Mouse (Mus musculus): Measurements from ENCODE around the gene Etnk2. TPM values are rescaled to one million over a fixed set of nuclear protein-coding genes. Genes with fewer than 3 reads are reported as not detected.

The Etnk2 gene
- polyA plus RNA-seq, 1 experiment from 2014 or later = 5.6 TPM

DNA sequence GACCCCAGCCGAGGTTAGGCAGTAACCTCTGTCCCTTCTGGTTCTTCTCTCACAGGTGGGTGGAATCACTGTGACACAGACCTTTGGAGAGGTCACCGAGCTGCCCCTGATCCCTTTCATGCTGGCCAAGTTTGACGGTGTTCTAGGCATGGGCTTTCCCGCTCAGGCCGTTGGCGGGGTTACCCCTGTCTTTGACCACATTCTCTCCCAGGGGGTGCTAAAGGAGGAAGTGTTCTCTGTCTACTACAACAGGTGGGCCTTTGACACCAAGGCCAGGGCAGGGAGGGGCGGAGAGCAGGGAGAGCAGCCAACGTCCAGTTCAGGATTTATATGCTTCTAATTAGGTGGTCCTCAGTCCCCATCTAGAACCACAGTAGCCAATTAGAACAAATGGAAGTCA lies 7.0 kb upstream of the Etnk2 start:
- Histone ChIP-seq H3K9ac (replicated peaks; ENCODE audit: low read depth, low read length) (no peak overlapping the region), H3K4me1 (ENCODE audit: control insufficient read depth, insufficient read depth, low read length) (no peaks in the 10 kb centered on the region)
- WGBS = 48% methylated on average over 8 of the region's 8 CpGs

DNA sequence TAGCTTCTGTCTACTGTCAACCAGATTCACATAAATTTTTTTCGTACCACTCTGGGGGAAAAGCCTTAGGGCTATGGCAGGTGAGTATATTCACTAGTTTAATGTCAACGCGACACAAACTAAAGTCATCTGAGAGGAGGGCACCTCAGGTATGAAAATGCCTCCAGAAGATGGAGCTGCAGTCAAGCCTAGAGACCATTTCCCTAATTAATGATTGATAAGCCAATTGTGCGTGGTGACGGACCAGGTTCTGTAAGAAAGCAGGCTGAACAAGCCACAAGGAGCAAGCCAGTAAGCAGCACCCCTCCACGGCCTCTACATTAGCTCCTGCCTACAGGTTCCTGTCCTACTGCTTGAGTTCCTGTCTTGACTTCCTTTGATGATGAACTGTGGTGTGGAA lies 2.4 kb upstream of the Etnk2 start:
- Histone ChIP-seq H3K36me3 (ENCODE audit: control insufficient read depth, insufficient read depth, low read length) (no peaks in the 10 kb centered on the region), H3K27me3 (ENCODE audit: control insufficient read depth, insufficient read depth, low read length) (peaks cover 5% of the 10 kb centered on the region), H3K4me2 (replicated peaks; ENCODE audit: low read depth, low read length) (no peak overlapping the region), H3K4me1 (ENCODE audit: control insufficient read depth, insufficient read depth, low read length) (peaks cover 3% of the 10 kb centered on the region; the same call in 1 of the 2 replicates), H3K9me3 (ENCODE audit: control insufficient read depth, low read depth, low read length) (no peaks in the 10 kb centered on the region), H3K27ac (ENCODE audit: low read length) (no peak overlapping the region), H3K4me3 (ENCODE audit: low read depth, low read length) (no peak overlapping the region), H3K9ac (replicated peaks; ENCODE audit: low read depth, low read length) (no peak overlapping the region)
- ATAC-seq (ENCODE audit: insufficient number of reproducible peaks, insufficient read depth, low FRiP score, low read depth) = no peak
- 88% methylated on average over 6 of the region's 6 CpGs for WGBS

More for the DNA sequence above, 7.0 kb upstream of the Etnk2 start:
- 0 out of 2 replicates have a peak, but pooled peaks have one; percentile 10 for ATAC-seq (ENCODE audit: insufficient number of reproducible peaks, insufficient read depth, low FRiP score, low read depth)
- no peak overlapping the region for H3K27ac ChIP-seq (ENCODE audit: low read length)
- no peak overlapping the region for H3K4me2 ChIP-seq (replicated peaks; ENCODE audit: low read depth, low read length)
- no peak overlapping the region for H3K4me3 ChIP-seq (ENCODE audit: low read depth, low read length)
- no peaks in the 10 kb centered on the region for H3K9me3 ChIP-seq (ENCODE audit: control insufficient read depth, low read depth, low read length)
- no peaks in the 10 kb centered on the region for H3K36me3 ChIP-seq (ENCODE audit: control insufficient read depth, insufficient read depth, low read length)
- H3K27me3 ChIP-seq (ENCODE audit: control insufficient read depth, insufficient read depth, low read length) = no peaks in the 10 kb centered on the region

DNA sequence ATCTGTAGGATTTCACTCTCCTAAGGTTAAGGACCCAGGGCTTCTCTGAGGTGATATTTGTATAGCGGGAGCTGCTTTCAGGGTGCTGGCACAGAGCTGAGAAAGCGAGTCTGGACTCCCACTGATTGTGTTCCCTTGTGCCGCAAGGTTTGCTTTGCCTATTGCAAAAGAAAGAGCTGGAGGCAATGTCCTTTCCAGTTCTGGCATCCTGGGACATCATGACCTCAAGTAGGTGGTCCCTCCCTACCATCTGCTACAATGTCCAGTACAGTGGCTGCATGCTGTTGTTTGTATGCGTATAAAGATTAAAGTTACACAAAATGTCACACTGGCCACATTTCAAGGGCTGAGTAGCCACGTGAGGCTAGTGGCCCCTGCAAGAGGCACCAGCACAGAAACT lies 1.3 kb upstream of the Etnk2 start:
- H3K4me1 ChIP-seq (ENCODE audit: control insufficient read depth, insufficient read depth, low read length) = peaks cover 3% of the 10 kb centered on the region; the same call in 1 of the 2 replicates
- H3K27ac ChIP-seq (ENCODE audit: low read length) = no peak overlapping the region
- no peak for ATAC-seq (ENCODE audit: insufficient number of reproducible peaks, insufficient read depth, low FRiP score, low read depth)
- no peak overlapping the region for H3K4me3 ChIP-seq (ENCODE audit: low read depth, low read length)
- H3K9ac ChIP-seq (replicated peaks; ENCODE audit: low read depth, low read length) = no peak overlapping the region
- H3K4me2 ChIP-seq (replicated peaks; ENCODE audit: low read depth, low read length) = no peak overlapping the region
- H3K9me3 ChIP-seq (ENCODE audit: control insufficient read depth, low read depth, low read length) = no peaks in the 10 kb centered on the region
- WGBS = 83% methylated on average over 5 of the region's 5 CpGs
- peaks cover 5% of the 10 kb centered on the region for H3K27me3 ChIP-seq (ENCODE audit: control insufficient read depth, insufficient read depth, low read length)
- H3K36me3 ChIP-seq (ENCODE audit: control insufficient read depth, insufficient read depth, low read length) = no peaks in the 10 kb centered on the region

DNA sequence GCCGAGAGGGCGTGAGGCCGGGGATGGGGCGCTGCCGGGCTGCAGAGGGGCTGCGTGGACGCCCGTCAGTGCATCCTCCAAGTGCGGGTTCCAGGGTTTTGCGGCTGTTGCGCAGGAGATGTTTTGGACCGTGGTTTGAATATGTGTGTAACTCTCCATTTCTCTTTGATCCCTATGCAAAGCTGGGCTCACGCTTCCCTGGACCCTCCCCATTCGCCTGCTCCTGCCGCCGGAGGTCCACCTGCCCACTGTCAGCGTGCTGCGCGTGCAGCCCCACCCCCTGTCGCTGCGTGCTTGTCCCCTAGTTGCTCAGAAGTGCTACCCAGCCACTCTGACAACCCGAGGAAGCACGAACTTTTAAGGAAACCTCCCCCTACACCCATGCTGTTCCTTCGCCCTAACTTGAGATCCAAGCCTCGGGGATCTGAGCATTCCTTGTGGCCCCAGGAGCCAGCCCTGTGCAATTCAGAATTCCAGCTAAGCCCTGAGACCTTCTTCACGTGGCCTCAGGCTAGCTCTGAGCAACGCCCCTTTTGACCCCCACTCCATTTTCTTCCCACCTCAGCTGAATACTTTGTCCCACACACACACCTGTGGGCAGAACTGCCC lies 754 bp downstream of the Etnk2 start:
- Histone ChIP-seq H3K27me3 (ENCODE audit: control insufficient read depth, insufficient read depth, low read length) (peaks cover 5% of the 10 kb centered on the region), H3K27ac (ENCODE audit: low read length) (no peak overlapping the region), H3K9ac (replicated peaks; ENCODE audit: low read depth, low read length) (peak overlapping the region; percentile 46), H3K36me3 (ENCODE audit: control insufficient read depth, insufficient read depth, low read length) (no peaks in the 10 kb centered on the region), H3K4me1 (ENCODE audit: control insufficient read depth, insufficient read depth, low read length) (peaks cover 10% of the 10 kb centered on the region; the same call in 1 of the 2 replicates), H3K9me3 (ENCODE audit: control insufficient read depth, low read depth, low read length) (no peaks in the 10 kb centered on the region), H3K4me2 (replicated peaks; ENCODE audit: low read depth, low read length) (peak overlapping the region; percentile 99), H3K4me3 (ENCODE audit: low read depth, low read length) (peak overlapping the region; percentile 54)
- WGBS = 4% methylated on average over 27 of the region's 27 CpGs
- ATAC-seq (ENCODE audit: insufficient number of reproducible peaks, insufficient read depth, low FRiP score, low read depth) = no peak

DNA sequence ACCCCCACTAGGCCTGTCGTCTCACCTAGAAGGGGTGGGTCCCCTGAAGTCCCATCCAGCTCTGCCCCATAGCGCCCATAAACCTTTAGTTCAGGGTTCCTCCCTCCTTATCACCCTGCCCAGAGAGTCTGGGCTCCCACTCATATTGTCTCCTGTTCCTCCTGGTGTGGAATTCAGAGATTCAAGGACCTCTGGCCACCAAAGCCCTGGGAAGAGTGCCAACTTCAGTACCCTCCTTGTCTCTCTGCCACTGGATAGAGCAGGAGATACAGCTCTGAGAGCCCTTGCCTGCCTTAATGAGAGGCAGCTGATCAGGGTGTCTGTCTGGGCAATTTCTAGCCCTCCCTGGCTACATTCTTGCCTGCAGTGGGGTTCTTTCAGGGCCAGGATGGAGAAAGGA lies 1.5 kb downstream of the Etnk2 start:
- Histone ChIP-seq H3K4me3 (ENCODE audit: low read depth, low read length) (no peak overlapping the region), H3K27me3 (ENCODE audit: control insufficient read depth, insufficient read depth, low read length) (peaks cover 5% of the 10 kb centered on the region), H3K36me3 (ENCODE audit: control insufficient read depth, insufficient read depth, low read length) (no peaks in the 10 kb centered on the region), H3K4me2 (replicated peaks; ENCODE audit: low read depth, low read length) (no peak overlapping the region; the same call in 1 of the 2 replicates), H3K4me1 (ENCODE audit: control insufficient read depth, insufficient read depth, low read length) (peaks cover 10% of the 10 kb centered on the region; the same call in 1 of the 2 replicates), H3K27ac (ENCODE audit: low read length) (no peak overlapping the region), H3K9me3 (ENCODE audit: control insufficient read depth, low read depth, low read length) (no peaks in the 10 kb centered on the region), H3K9ac (replicated peaks; ENCODE audit: low read depth, low read length) (no peak overlapping the region)
- WGBS = 49% methylated on average over 2 of the region's 2 CpGs
- no peak for ATAC-seq (ENCODE audit: insufficient number of reproducible peaks, insufficient read depth, low FRiP score, low read depth)

DNA sequence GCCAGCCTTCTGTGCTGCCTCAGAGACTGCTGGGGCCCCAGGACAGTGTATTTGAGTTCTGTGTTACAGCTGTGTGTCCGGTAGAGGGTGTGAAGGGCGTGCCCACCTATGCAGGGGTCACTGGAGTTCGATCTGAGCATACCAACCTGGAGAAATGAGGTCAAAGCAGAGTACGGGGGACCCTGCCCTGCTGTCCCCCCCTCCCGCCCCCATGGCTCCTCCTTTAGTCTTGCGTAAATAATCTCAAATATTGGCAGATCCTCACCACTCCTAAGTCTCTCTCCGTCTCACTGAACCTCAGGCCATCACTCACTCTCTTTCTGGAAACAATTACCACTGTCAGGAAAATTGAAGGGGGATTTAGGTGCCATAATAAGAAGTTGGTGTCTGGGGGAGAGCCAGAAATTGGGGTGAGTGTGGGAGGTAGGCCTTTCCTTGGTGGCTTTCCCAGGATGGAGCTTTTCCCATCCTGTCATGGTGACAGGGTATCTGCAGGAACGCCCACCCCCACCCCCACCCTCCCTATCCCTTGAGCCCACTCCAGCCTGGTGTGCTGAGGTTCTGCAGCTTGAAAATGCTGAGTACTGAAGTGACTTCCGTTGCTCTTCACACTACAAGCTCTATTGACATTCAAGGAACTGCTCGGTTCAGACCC lies 3.7 kb downstream of the Etnk2 start:
- ATAC-seq (ENCODE audit: insufficient number of reproducible peaks, insufficient read depth, low FRiP score, low read depth) = no peak

DNA sequence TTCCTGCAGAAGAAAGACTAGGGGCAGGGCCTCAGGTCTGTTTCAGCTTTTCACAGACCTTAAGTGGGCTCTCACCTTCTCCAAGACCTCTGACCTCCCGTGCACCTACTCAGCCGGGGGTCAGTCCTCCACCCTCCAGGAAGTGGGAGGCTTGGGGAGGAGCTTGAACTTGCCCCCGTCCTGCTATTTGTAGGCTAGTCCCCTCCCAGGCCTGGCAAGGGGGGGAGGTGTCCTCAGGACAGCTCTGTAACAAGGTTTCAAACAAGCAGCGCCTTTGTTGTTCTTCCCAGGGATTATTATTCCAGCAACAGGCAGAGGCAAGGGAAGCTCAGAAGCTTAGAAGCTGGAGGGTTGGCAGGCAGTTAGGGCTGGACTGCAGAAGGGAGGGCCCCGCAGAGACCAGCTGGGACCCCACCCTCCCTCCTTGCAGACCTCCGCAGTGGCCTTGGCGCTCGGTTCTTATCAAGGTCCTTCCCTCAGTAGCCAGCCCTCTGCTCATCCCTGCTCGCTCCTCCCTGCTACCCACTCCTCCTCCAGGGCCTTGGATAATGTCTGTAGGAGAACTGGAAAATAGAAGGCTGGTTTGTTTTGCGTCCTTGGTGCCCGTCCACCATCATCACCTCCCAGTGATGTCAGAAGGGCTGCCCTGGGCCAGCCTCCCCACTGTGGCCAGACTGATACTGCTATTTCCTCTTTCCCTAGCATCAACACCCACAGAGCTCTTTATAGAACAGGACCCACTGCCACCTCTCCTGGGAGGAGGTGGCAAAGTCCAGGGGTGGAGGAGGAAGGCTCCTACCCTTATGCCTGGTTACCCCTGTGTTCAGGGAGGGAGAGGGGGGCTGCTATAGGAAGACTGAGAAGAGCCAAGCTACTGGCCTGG lies 4.5 kb downstream of the Etnk2 start:
- no peak for ATAC-seq (ENCODE audit: insufficient number of reproducible peaks, insufficient read depth, low FRiP score, low read depth)
- no peak overlapping the region for H3K27ac ChIP-seq (ENCODE audit: low read length)
- H3K4me3 ChIP-seq (ENCODE audit: low read depth, low read length) = no peak overlapping the region
- no peak overlapping the region for H3K9ac ChIP-seq (replicated peaks; ENCODE audit: low read depth, low read length)
- H3K4me1 ChIP-seq (ENCODE audit: control insufficient read depth, insufficient read depth, low read length) = peaks cover 10% of the 10 kb centered on the region; the same call in 1 of the 2 replicates
- H3K9me3 ChIP-seq (ENCODE audit: control insufficient read depth, low read depth, low read length) = no peaks in the 10 kb centered on the region
- no peak overlapping the region for H3K4me2 ChIP-seq (replicated peaks; ENCODE audit: low read depth, low read length)
- H3K36me3 ChIP-seq (ENCODE audit: control insufficient read depth, insufficient read depth, low read length) = no peaks in the 10 kb centered on the region
- H3K27me3 ChIP-seq (ENCODE audit: control insufficient read depth, insufficient read depth, low read length) = peaks cover 5% of the 10 kb centered on the region
- WGBS = 15% methylated on average over 11 of the region's 11 CpGs

More for the DNA sequence above, 3.7 kb downstream of the Etnk2 start:
- Histone ChIP-seq H3K4me2 (replicated peaks; ENCODE audit: low read depth, low read length) (no peak overlapping the region), H3K4me1 (ENCODE audit: control insufficient read depth, insufficient read depth, low read length) (peaks cover 10% of the 10 kb centered on the region; the same call in 1 of the 2 replicates), H3K27ac (ENCODE audit: low read length) (no peak overlapping the region), H3K4me3 (ENCODE audit: low read depth, low read length) (no peak overlapping the region), H3K27me3 (ENCODE audit: control insufficient read depth, insufficient read depth, low read length) (peaks cover 5% of the 10 kb centered on the region), H3K9me3 (ENCODE audit: control insufficient read depth, low read depth, low read length) (no peaks in the 10 kb centered on the region), H3K9ac (replicated peaks; ENCODE audit: low read depth, low read length) (no peak overlapping the region), H3K36me3 (ENCODE audit: control insufficient read depth, insufficient read depth, low read length) (no peaks in the 10 kb centered on the region)
- WGBS = 29% methylated on average over 10 of the region's 10 CpGs

DNA sequence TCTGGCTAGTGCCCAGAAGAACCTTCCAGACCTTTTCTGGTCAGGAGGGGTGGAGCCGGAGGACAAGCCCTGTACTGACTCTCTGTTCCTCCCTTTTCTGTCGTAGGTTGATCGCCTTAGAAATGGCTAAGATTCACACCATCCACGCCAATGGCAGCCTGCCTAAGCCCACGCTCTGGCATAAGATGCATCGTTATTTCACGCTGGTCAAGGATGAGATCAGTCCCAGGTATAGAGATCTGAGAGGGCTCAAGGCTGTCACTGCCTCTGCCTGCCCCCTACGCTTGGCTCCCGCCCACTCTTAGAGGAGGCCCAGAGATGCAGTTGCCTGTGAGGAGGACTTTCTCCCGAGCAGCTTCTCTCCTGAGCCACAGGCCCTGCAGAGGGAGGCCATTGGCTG lies 5.3 kb downstream of the Etnk2 start:
- Histone ChIP-seq H3K27ac (ENCODE audit: low read length) (no peak overlapping the region), H3K4me1 (ENCODE audit: control insufficient read depth, insufficient read depth, low read length) (peaks cover 10% of the 10 kb centered on the region; the same call in 1 of the 2 replicates), H3K9ac (replicated peaks; ENCODE audit: low read depth, low read length) (no peak overlapping the region)

More for the DNA sequence above, 5.3 kb downstream of the Etnk2 start:
- no peaks in the 10 kb centered on the region for H3K36me3 ChIP-seq (ENCODE audit: control insufficient read depth, insufficient read depth, low read length)
- H3K4me3 ChIP-seq (ENCODE audit: low read depth, low read length) = no peak overlapping the region
- no peaks in the 10 kb centered on the region for H3K9me3 ChIP-seq (ENCODE audit: control insufficient read depth, low read depth, low read length)
- no peak overlapping the region for H3K4me2 ChIP-seq (replicated peaks; ENCODE audit: low read depth, low read length)
- WGBS = 67% methylated on average over 10 of the region's 10 CpGs
- H3K27me3 ChIP-seq (ENCODE audit: control insufficient read depth, insufficient read depth, low read length) = peaks cover 5% of the 10 kb centered on the region
- no peak for ATAC-seq (ENCODE audit: insufficient number of reproducible peaks, insufficient read depth, low FRiP score, low read depth)
